Mouse (Mus musculus): Measurements from ENCODE around the gene Mff.

- TF ChIP-seq CTCF (IDR thresholded peaks at IDR 0.05; ENCODE audit: low read depth) (no peak), EP300 (IDR thresholded peaks at IDR 0.05; ENCODE audit: low read depth) (no peak)
These were observed 76.6 kb downstream of the Mff start for GRCm38 (mm10) chr1:82801105-82801783.

Data from liver, postnatal 0 days (tissue).